Mouse (Mus musculus) kidney, postnatal 36 days (tissue): Measurements from ENCODE around the gene Olfr524.

Experiments
- DNase-seq, 2 experiments: peaks; one replicate each; pipeline ENCODE4 v3.0.0; 2021 to 2022; ENCODE audit warnings: mixed read lengths in 2 of 2

Gene Olfr524

DNA sequence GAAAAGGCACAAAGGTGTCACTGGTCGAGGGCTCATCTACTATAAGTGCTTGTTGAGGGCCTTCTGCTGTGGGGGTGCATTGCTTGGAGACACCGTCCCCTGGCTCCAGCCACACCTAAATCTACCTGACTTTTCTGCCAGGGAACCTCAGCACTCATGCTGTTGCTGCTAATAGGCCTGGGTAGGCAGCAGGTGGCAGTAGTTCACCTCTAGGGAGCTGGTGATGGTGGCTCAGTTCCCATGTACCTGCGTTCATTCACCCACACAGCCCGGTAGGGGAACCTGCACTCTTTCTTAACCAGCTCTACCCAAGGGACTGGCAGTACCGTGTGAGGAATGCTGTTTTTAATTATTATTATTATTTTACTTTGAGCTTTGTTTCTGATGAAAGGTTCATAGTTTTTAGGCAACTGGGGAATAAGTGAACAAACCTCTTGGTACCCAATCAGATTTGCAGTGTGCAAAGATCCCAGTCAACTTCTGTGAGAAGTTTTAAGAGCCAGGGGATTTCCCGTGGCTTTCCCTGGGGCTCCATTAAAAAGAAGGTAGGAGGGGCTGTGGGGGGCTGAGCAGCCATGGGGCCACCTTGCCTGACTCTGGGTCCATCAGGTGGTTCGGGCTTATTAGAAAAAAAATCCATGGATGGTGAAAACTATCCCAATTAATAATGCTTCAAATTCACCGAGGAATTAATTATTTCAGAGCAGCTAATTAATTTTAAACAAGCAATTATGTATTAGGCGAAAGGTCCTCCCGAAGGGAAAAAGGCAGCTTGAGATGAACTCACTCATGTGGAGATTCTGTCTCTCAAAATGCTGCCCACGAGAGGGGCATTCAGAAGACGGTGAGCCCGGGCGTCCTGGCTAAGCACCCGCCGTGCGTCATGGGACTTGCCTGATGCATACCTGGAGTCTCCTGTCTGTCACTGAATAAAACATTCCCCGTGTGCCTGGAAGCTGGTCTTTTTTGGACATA, 18.8 kb downstream of the Olfr524 start:
- peak; percentile 75 to 85 for DNase-seq

- no peak for DNase-seq
Observed at GRCm38 (mm10) chr7:140184206-140184605, 21.6 kb downstream of the Olfr524 start.

DNA sequence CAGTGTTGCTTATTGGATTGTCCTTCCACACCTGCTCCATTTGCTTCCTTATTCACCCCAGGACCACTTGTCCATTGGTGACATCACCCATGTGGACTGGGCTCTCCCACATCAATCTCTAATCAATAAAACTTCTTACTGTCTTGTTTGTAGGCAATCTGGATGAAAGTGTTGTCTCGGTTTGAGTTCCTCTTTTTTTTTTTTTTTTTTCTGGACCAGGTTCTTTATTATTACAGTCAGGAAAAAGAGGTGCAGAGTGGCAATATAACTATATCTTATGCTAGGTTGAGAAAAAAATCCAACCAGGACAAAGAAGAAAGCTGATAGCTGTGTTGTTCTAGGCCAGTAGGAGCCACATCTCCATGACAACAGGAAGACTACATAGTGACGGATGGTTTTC, 25.1 kb downstream of the Olfr524 start:
- DNase-seq, result no peak

DNA sequence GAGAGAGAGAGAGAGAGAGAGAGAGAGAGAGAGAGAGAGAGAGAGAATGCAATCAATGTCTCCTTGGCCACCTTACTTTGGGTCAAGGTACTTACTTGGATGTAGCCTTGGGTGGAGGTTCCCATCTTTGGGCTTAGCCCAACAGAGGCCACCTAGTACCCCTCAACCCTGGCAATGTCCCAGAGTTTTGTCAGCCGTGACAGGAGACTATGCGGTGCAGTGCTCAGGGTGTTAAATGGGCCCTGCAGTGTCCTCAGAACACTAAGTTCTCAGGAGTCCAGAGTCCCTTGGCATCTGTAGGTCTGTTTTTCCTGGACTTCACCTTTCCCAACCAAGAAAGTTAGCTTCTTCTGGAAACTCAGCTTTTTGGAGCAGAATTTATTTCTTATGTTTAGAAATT, 26.6 kb downstream of the Olfr524 start:
- DNase-seq, result peak; percentile 89 to 90

DNA sequence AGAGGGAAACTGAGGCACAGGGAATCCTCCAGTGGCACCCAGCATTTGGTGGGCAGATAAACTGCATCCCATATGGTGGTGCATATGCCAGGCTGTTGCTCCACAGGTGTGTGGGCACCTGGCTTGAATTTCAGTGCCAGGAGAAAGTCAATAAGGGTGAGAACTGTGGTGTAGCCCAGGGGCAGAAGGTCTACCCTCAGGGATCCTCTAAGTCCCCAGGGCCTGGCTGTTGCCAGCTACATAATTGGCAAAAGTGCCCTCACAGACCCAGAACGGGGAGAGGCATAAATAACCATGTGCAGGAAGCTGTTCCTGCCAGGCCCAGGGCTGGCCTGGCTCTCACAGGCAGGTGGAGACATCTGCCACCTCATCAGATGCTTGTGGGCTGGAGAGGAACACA, 32.8 kb downstream of the Olfr524 start, which contains the start of gene Olfr523:
TSS of gene Olfr523 (plus strand) at position 282 of the 400 bp plus-strand sequence.
- DNase-seq, result no peak

DNA sequence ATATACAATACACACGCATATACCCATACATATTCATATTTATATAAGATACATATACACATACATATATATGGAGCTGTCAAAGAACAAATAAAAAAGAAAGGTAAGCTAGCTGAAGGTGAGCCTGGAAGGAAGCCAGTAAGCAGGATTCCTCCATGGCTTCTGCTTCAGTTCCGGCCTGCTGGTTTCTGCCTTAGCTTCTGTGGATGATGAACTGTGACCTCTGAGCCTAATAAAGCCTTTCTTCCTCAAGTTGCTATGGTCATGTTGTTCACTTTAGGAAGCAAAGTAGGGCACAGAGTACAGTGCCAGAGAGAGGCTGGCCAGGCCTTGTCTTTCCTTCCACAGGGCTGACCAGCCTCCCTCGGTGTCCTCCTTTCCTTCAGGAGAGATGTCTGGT, 34.9 kb downstream of the Olfr524 start:
- peak; percentile 51 to 60 for DNase-seq

GRCm38 (mm10) chr7:140169386-140169785, 36.4 kb downstream of the Olfr524 start:
- peak in 1 of 2 experiments; percentile 49 for DNase-seq

GRCm38 (mm10) chr7:140167950-140168349, 37.8 kb downstream of the Olfr524 start:
- DNase-seq, result no peak

- no peak for DNase-seq
Observed at GRCm38 (mm10) chr7:140164664-140165063, 41.1 kb downstream of the Olfr524 start, which contains the start of gene Olfr522. Olfr522 (minus strand) TSS chr7:140164764.

- DNase-seq, result no peak
Observed at GRCm38 (mm10) chr7:140160363-140160762, 45.4 kb downstream of the Olfr524 start.

GRCm38 (mm10) chr7:140154218-140154927, 51.4 kb downstream of the Olfr524 start, which contains the start of gene Sprn:
Sprn (minus strand) TSS chr7:140154877.
- DNase-seq, result no peak

GRCm38 (mm10) chr7:140153829-140154217, 51.9 kb downstream of the Olfr524 start:
- no peak for DNase-seq

DNA sequence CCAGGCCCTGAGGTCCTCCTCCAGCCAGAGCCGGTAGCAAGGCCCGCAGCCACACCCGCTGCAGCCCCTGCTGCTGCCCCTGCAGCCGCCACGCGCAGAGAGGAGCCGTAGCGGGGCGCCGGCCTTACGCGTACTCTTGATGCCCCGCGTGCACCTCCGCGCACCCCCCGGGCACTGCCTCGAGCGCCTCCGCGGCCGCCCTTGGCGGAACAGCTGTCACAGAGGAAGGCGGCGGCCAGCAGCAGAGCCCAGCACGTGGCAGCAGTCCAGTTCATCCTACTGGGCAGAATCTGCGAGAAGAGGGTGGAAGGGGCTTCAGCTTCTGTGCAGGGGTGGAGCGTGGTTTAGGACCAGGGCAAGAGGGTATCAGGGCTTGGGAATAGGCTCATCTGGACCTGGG, 52.4 kb downstream of the Olfr524 start:
- DNase-seq, result peak in 1 of 2 experiments; percentile 42
